Mouse (Mus musculus): ENCODE data around the gene Mettl3. TPM values are rescaled to one million over a fixed set of nuclear protein-coding genes. Genes with fewer than 3 reads are reported as not detected.

Mettl3 gene
- polyA plus RNA-seq, 1 experiment, result 31.8 TPM

DNA sequence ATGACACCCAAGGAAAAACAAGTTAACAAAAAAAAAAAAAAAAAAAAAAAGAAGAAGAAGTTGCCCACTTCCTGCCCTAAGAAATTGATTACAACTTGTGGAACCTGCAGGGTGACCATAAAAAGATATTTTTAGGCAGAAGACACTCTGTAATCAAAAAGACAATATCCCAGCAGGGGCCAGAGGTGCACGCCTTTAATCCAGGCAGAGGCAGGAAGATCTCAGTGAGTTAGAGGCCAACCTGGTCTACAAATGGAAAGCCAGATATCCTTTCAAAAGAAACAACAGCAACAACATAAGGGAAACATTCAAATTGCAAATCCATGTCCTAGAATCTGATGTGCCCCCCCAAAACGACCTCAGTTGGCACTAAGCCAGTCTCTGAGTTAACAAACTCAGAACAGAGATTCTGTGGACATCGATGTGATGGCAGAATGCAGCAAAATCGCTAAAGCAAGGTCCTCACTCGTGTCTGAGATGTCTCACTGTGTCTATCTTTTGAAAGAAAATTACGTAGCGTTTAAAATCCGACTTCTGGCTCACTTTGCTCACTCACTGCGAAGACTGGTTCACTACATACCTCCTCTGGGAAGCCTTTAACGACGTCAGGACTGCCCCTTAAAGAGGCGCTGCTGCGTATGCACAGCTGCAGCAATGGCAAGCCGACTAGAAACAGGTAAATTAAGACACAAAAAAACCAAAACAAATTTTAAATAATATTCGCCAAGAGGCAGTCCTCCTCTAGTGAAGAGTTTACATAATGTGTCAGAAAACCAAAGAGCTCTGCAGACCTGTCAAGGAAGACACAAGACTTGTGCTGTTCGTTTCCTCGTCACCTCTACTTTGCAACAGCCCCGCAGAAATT is 48.4 kb downstream of the Mettl3 start:
- peak overlapping the region; percentile 47 for H3K27ac ChIP-seq (ENCODE audit: insufficient read depth, low read depth, low read length)
- TF ChIP-seq POLR2A (IDR thresholded peaks at IDR 0.05; ENCODE audit: borderline replicate concordance, low read depth, low read length) (no peak), CTCF (IDR thresholded peaks at IDR 0.05; ENCODE audit: low read depth, low read length) (no peak)

DNA sequence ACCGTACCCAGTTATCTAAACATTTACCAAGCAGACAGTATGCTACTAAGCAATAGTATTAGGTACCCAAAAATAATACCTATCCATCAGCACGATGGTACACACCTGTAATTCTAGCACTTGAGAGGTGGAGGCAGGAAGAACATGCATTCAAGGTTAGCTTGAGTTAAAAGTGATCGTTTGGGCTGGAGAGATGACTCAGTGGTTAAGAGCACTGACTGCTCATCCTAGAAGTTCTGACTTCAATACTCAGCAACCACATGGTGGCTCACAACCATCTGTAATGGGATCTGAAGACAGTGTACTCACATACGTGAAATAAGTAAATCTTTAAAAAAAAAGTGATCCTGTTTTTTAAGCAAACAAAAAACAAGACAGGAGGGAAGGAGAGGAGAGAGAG is 58.8 kb downstream of the Mettl3 start:
- H3K4me3 ChIP-seq (ENCODE audit: insufficient read depth, low read length), result no peak overlapping the region
- H3K4me1 ChIP-seq (ENCODE audit: control insufficient read depth, insufficient read depth, low read length), result peaks cover 5% of the 10 kb centered on the region
- TF ChIP-seq CTCF (IDR thresholded peaks at IDR 0.05; ENCODE audit: low read depth, low read length), result no peak
- no peak for TF ChIP-seq POLR2A (IDR thresholded peaks at IDR 0.05; ENCODE audit: borderline replicate concordance, low read depth, low read length)
- H3K27ac ChIP-seq (ENCODE audit: insufficient read depth, low read depth, low read length), result no peak overlapping the region

More for the DNA sequence above, 48.4 kb downstream of the Mettl3 start:
- H3K4me3 ChIP-seq (ENCODE audit: insufficient read depth, low read length), result peak overlapping the region; percentile 93
- H3K4me1 ChIP-seq (ENCODE audit: control insufficient read depth, insufficient read depth, low read length), result peaks cover 26% of the 10 kb centered on the region

Other genes starting within 250 kb of the Mettl3 start
- gene Hnrnpc, start 201.1 kb downstream of the Mettl3 start, polyA plus RNA-seq (2012; ENCODE audit: insufficient read depth, insufficient read length, missing spikeins), result 237 and 270 TPM in 2 replicates
- gene Rpgrip1, start 194.4 kb downstream of the Mettl3 start, polyA plus RNA-seq (2012; ENCODE audit: insufficient read depth, insufficient read length, missing spikeins), result 1.7 and 3.4 TPM in 2 replicates
- gene Supt16, start 107.7 kb downstream of the Mettl3 start, polyA plus RNA-seq (2012; ENCODE audit: insufficient read depth, insufficient read length, missing spikeins), result 52.0 and 52.9 TPM in 2 replicates
- 82.6 and 83.6 TPM in 2 replicates for gene Chd8, start 47.3 kb downstream of the Mettl3 start, polyA plus RNA-seq (2012; ENCODE audit: insufficient read depth, insufficient read length, missing spikeins)
- 39.0 and 39.2 TPM in 2 replicates for gene Tox4, start 26.0 kb downstream of the Mettl3 start, polyA plus RNA-seq (2012; ENCODE audit: insufficient read depth, insufficient read length, missing spikeins)
- gene Rab2b, start 25.6 kb downstream of the Mettl3 start, polyA plus RNA-seq (2012; ENCODE audit: insufficient read depth, insufficient read length, missing spikeins), result 17.6 and 20.0 TPM in 2 replicates
- 0.67 and 0.95 TPM in 2 replicates for gene Sall2, start 23.6 kb upstream of the Mettl3 start, polyA plus RNA-seq (2012; ENCODE audit: insufficient read depth, insufficient read length, missing spikeins)
- not detected in 2 replicates for gene Olfr1513, start 51.3 kb upstream of the Mettl3 start, polyA plus RNA-seq (2012; ENCODE audit: insufficient read depth, insufficient read length, missing spikeins)
- not detected in 2 replicates for gene Olfr1512, start 74.0 kb upstream of the Mettl3 start, polyA plus RNA-seq (2012; ENCODE audit: insufficient read depth, insufficient read length, missing spikeins)
- gene Olfr1511, start 92.3 kb upstream of the Mettl3 start, polyA plus RNA-seq (2012; ENCODE audit: insufficient read depth, insufficient read length, missing spikeins), result not detected in 2 replicates
- not detected in 2 replicates for gene Olfr1510, start 109.2 kb upstream of the Mettl3 start, polyA plus RNA-seq (2012; ENCODE audit: insufficient read depth, insufficient read length, missing spikeins)
- gene Olfr1509, start 137.9 kb upstream of the Mettl3 start, polyA plus RNA-seq (2012; ENCODE audit: insufficient read depth, insufficient read length, missing spikeins), result not detected in 2 replicates
- not detected in 2 replicates for gene Olfr1508, start 162.4 kb upstream of the Mettl3 start, polyA plus RNA-seq (2012; ENCODE audit: insufficient read depth, insufficient read length, missing spikeins)
- gene Olfr1507, start 190.6 kb upstream of the Mettl3 start, polyA plus RNA-seq (2012; ENCODE audit: insufficient read depth, insufficient read length, missing spikeins), result not detected in 2 replicates

Measured in bone marrow macrophage, adult 2 months (primary cell).